Mouse (Mus musculus) CH12.LX (cell line): Measurements from ENCODE around the gene Vps9d1. TPM values are rescaled to one million over a fixed set of nuclear protein-coding genes. Genes with fewer than 3 reads are reported as not detected.

Source experiments
- DNase-seq: peaks from one replicate; pipeline ENCODE4 v3.0.0-alpha.2; 2013; ENCODE audit errors: extremely low read depth
- H3K27ac ChIP-seq: 2 replicates; pipeline ENCODE4 v1.5.1; 2012; ENCODE audit warnings: low read depth, mild to moderate bottlenecking, control low read depth, moderate library complexity; ENCODE audit not compliant: insufficient read depth
- H3K27me3 ChIP-seq: replicated peaks from 2 replicates; pipeline ENCODE3; 2012; ENCODE audit warnings: inconsistent platforms
- H3K36me3 ChIP-seq, 2 experiments: replicated peaks in 1 of 2; 2 replicates each; pipeline versions ENCODE3 to v1.6.1; 2012; ENCODE audit warnings: inconsistent platforms in 1 of 2, low read length in 1 of 2, mild to moderate bottlenecking in 1 of 2, mixed read lengths in 1 of 2, moderate library complexity in 1 of 2; ENCODE audit not compliant: control insufficient read depth in 1 of 2, insufficient read depth in 1 of 2
- H3K4me1 ChIP-seq, 2 experiments: 2 replicates each; pipeline ENCODE4 v1.6.1; 2012; ENCODE audit warnings: inconsistent platforms in 1 of 2, moderate library complexity in 1 of 2; ENCODE audit not compliant: insufficient read depth in 2 of 2, control insufficient read depth in 1 of 2
- H3K4me2 ChIP-seq: 2 replicates; pipeline ENCODE4 v1.6.1; 2012; ENCODE audit warnings: low read depth, mild to moderate bottlenecking, control low read depth; ENCODE audit not compliant: poor library complexity, insufficient read depth, severe bottlenecking
- H3K4me3 ChIP-seq, 3 experiments: fragments of 150-350 bp in 1 of 3; sonication (generic) in 1 of 3; replicated peaks in 1 of 3; 2 replicates each; pipeline versions ENCODE3 to v1.5.1; 2011 to 2012; ENCODE audit warnings: low read depth in 2 of 3, low read length in 2 of 3, mild to moderate bottlenecking in 2 of 3, moderate library complexity in 2 of 3, control low read depth in 1 of 3, improper control_type of control experiment in 1 of 3, inconsistent platforms in 1 of 3, mixed read lengths in 1 of 3; ENCODE audit not compliant: poor library complexity in 1 of 3
- H3K79me2 ChIP-seq: replicated peaks from 2 replicates; pipeline ENCODE4 v1.6.1; 2012; ENCODE audit warnings: mild to moderate bottlenecking, moderate library complexity; ENCODE audit not compliant: control insufficient read depth, poor library complexity, insufficient read depth, severe bottlenecking; ENCODE audit errors: extremely low read depth
- H3K9ac ChIP-seq: 2 replicates; pipeline ENCODE4 v1.6.1; 2012; ENCODE audit warnings: low read depth, mild to moderate bottlenecking, control low read depth, moderate library complexity; ENCODE audit not compliant: insufficient read depth
- H3K9me3 ChIP-seq: replicated peaks from 2 replicates; pipeline ENCODE3; 2012; ENCODE audit warnings: low read length, inconsistent platforms, mixed read lengths
- BHLHE40 ChIP-seq: IDR thresholded peaks from 2 replicates; pipeline ENCODE4 v1.6.1; 2011; ENCODE audit warnings: mild to moderate bottlenecking, low read depth, low read length, improper control_type of control experiment
- CHD1 ChIP-seq: IDR thresholded peaks from 2 replicates; pipeline ENCODE4 v1.6.1; 2012; ENCODE audit warnings: low read depth, low read length, improper control_type of control experiment, inconsistent platforms
- CHD2 ChIP-seq: IDR thresholded peaks from 2 replicates; pipeline ENCODE4 v1.6.1; 2011; ENCODE audit warnings: low read length, improper control_type of control experiment
- CTCF ChIP-seq, 2 experiments: IDR thresholded peaks in 1 of 2; conservative IDR thresholded peaks in 1 of 2; 2 replicates each; pipeline ENCODE4 v1.5.1; 2011 to 2012; ENCODE audit warnings: low read depth in 2 of 2, low read length in 2 of 2, improper control_type of control experiment in 1 of 2, inconsistent platforms in 1 of 2, mild to moderate bottlenecking in 1 of 2, moderate library complexity in 1 of 2
- E2F4 ChIP-seq: IDR thresholded peaks from 2 replicates; pipeline ENCODE4 v1.6.1; 2011; ENCODE audit warnings: low read depth, low read length, improper control_type of control experiment; ENCODE audit not compliant: insufficient replicate concordance
- ELF1 ChIP-seq: IDR thresholded peaks from 2 replicates; pipeline ENCODE4 v1.6.1; 2014; ENCODE audit warnings: low read depth, mild to moderate bottlenecking, inconsistent platforms, low read length, improper control_type of control experiment
- EP300 ChIP-seq: IDR thresholded peaks from 2 replicates; pipeline ENCODE4 v1.6.1; 2011; ENCODE audit warnings: low read length, improper control_type of control experiment
- ETS1 ChIP-seq: conservative IDR thresholded peaks from 2 replicates; pipeline ENCODE4 v1.6.1; 2012; ENCODE audit warnings: low read depth, mild to moderate bottlenecking, inconsistent platforms, low read length, improper control_type of control experiment, moderate library complexity
- GABPA ChIP-seq: IDR thresholded peaks from 2 replicates; pipeline ENCODE4 v1.6.1; 2012; ENCODE audit warnings: low read depth, low read length, improper control_type of control experiment, inconsistent platforms; ENCODE audit not compliant: insufficient replicate concordance
- HCFC1 ChIP-seq: IDR thresholded peaks from 2 replicates; pipeline ENCODE4 v1.6.1; 2012; ENCODE audit warnings: low read depth, mild to moderate bottlenecking, inconsistent platforms, low read length, improper control_type of control experiment
- IRF4 ChIP-seq: IDR thresholded peaks from 2 replicates; pipeline ENCODE4 v1.6.1; 2014; ENCODE audit warnings: low read depth, mild to moderate bottlenecking, inconsistent platforms, low read length, improper control_type of control experiment
- JUN ChIP-seq: IDR thresholded peaks from 2 replicates; pipeline ENCODE4 v1.6.1; 2011; ENCODE audit warnings: low read depth, mild to moderate bottlenecking, low read length, improper control_type of control experiment, moderate library complexity; ENCODE audit not compliant: insufficient read depth
- JUND ChIP-seq: conservative IDR thresholded peaks from 2 replicates; pipeline ENCODE4 v1.6.1; 2011; ENCODE audit warnings: low read depth, low read length, improper control_type of control experiment
- KAT2A ChIP-seq: IDR thresholded peaks from 2 replicates; pipeline ENCODE4 v1.6.1; 2012; ENCODE audit warnings: low read length, improper control_type of control experiment, inconsistent platforms; ENCODE audit not compliant: insufficient replicate concordance
- MAFK ChIP-seq: IDR thresholded peaks from 2 replicates; pipeline ENCODE4 v1.6.1; 2011; ENCODE audit warnings: low read length, improper control_type of control experiment; ENCODE audit not compliant: insufficient replicate concordance
- MAX ChIP-seq: IDR thresholded peaks from 2 replicates; pipeline ENCODE4 v1.6.1; 2011; ENCODE audit warnings: low read length, improper control_type of control experiment
- MAZ ChIP-seq: IDR thresholded peaks from 2 replicates; pipeline ENCODE4 v1.6.1; 2012; ENCODE audit warnings: low read depth, mild to moderate bottlenecking, inconsistent platforms, low read length, improper control_type of control experiment, moderate library complexity
- MEF2A ChIP-seq: IDR thresholded peaks from 2 replicates; pipeline ENCODE4 v1.6.1; 2014; ENCODE audit warnings: low read depth, mild to moderate bottlenecking, inconsistent platforms, low read length, improper control_type of control experiment, borderline replicate concordance
- MXI1 ChIP-seq: IDR thresholded peaks from 2 replicates; pipeline ENCODE4 v1.6.1; 2011; ENCODE audit warnings: mild to moderate bottlenecking, low read depth, low read length, improper control_type of control experiment
- MYC ChIP-seq: IDR thresholded peaks from 2 replicates; pipeline ENCODE4 v1.6.1; 2011; ENCODE audit warnings: low read depth, mild to moderate bottlenecking, improper control_type of control experiment, low read length
- NELFE ChIP-seq: IDR thresholded peaks from 2 replicates; pipeline ENCODE4 v1.6.1; 2011; ENCODE audit warnings: low read depth, low read length, improper control_type of control experiment
- NRF1 ChIP-seq: IDR thresholded peaks from 2 replicates; pipeline ENCODE4 v1.6.1; 2014; ENCODE audit warnings: low read depth, mild to moderate bottlenecking, inconsistent platforms, low read length, improper control_type of control experiment, moderate library complexity
- PAX5 ChIP-seq: IDR thresholded peaks from 2 replicates; pipeline ENCODE4 v1.6.1; 2012; ENCODE audit warnings: low read length, inconsistent platforms, mixed read lengths
- POLR2A ChIP-seq: IDR thresholded peaks from 2 replicates; pipeline ENCODE4 v1.6.1; 2011; ENCODE audit warnings: low read depth, mild to moderate bottlenecking, improper control_type of control experiment, low read length
- POLR2AphosphoS2 ChIP-seq: IDR thresholded peaks from 2 replicates; pipeline ENCODE4 v1.6.1; 2011; ENCODE audit warnings: low read depth, low read length, improper control_type of control experiment
- RAD21 ChIP-seq: IDR thresholded peaks from 2 replicates; pipeline ENCODE4 v1.6.1; 2011; ENCODE audit warnings: low read depth, mild to moderate bottlenecking, low read length, improper control_type of control experiment, moderate library complexity
- RCOR1 ChIP-seq: conservative IDR thresholded peaks from 2 replicates; pipeline ENCODE4 v1.6.1; 2012; ENCODE audit warnings: low read depth, mild to moderate bottlenecking, inconsistent platforms, low read length, improper control_type of control experiment
- SIN3A ChIP-seq: IDR thresholded peaks from 2 replicates; pipeline ENCODE4 v1.6.1; 2012; ENCODE audit warnings: low read length, improper control_type of control experiment, inconsistent platforms
- SMC3 ChIP-seq: IDR thresholded peaks from 2 replicates; pipeline ENCODE4 v1.6.1; 2011; ENCODE audit warnings: low read depth, low read length, improper control_type of control experiment
- TBP ChIP-seq: conservative IDR thresholded peaks from 2 replicates; pipeline ENCODE4 v1.6.1; 2011; ENCODE audit warnings: low read depth, low read length, improper control_type of control experiment
- TCF12 ChIP-seq: IDR thresholded peaks from 2 replicates; pipeline ENCODE4 v1.6.1; 2014; ENCODE audit warnings: low read depth, mild to moderate bottlenecking, inconsistent platforms, low read length, improper control_type of control experiment
- UBTF ChIP-seq: IDR thresholded peaks from 2 replicates; pipeline ENCODE4 v1.6.1; 2012; ENCODE audit warnings: low read depth, mild to moderate bottlenecking, inconsistent platforms, low read length, improper control_type of control experiment, moderate library complexity
- USF1 ChIP-seq: IDR thresholded peaks from 2 replicates; pipeline ENCODE4 v1.6.1; 2014; ENCODE audit warnings: low read depth, mild to moderate bottlenecking, inconsistent platforms, low read length, improper control_type of control experiment
- USF2 ChIP-seq: conservative IDR thresholded peaks from 2 replicates; pipeline ENCODE4 v1.6.1; 2011; ENCODE audit warnings: low read depth, low read length, improper control_type of control experiment
- ZC3H11A ChIP-seq: IDR thresholded peaks from 2 replicates; pipeline ENCODE4 v1.6.1; 2012; ENCODE audit warnings: low read depth, mild to moderate bottlenecking, inconsistent platforms, low read length, improper control_type of control experiment
- ZKSCAN1 ChIP-seq: IDR thresholded peaks from 2 replicates; pipeline ENCODE4 v1.6.1; 2012; ENCODE audit warnings: low read depth, inconsistent platforms, low read length, improper control_type of control experiment, borderline replicate concordance
- ZMIZ1 ChIP-seq: IDR thresholded peaks from 2 replicates; pipeline ENCODE4 v1.6.1; 2012; ENCODE audit warnings: low read depth, mild to moderate bottlenecking, inconsistent platforms, low read length, improper control_type of control experiment
- ZNF384 ChIP-seq: IDR thresholded peaks from 2 replicates; pipeline ENCODE4 v1.6.1; 2012; ENCODE audit warnings: low read depth, low read length, improper control_type of control experiment, inconsistent platforms
- dilution Hi-C: fragments of 300-500 bp; cut with MboI; formaldehyde crosslinking; loops from 2 replicates; pipeline ENCODE4 v1.14.3; 2020; ENCODE audit warnings: low sequenced_read_pairs; ENCODE audit not compliant: extremely low pct_unique_long_range_greater_than_20kb, extremely low pct_ligation_motif_present
- in situ Hi-C: fragments of 300-500 bp; cut with MboI; formaldehyde crosslinking; loops from 3 replicates; pipeline ENCODE4 v1.14.3; 2019; ENCODE audit warnings: low sequenced_read_pairs, low pct_ligation_motif_present, low pct_unique_long_range_greater_than_20kb, mixed read lengths
- polyA plus RNA-seq: library from polyadenylated mRNA; unstranded; fragments of >175 nt; gene quantifications from 2 replicates; pipeline ENCODE4 v1.2.1, GENCODE M21; 2012; ENCODE audit warnings: low read depth; ENCODE audit not compliant: insufficient read length
- total RNA-seq, 2 experiments: library from RNA; depleted of rRNA; stranded (reverse); fragments of 300-350 nt in 1 of 2; fragments of >200 nt in 1 of 2; gene quantifications; 2 replicates each; pipeline ENCODE4 v1.2.3; 2012 to 2014

Gene Vps9d1
- total RNA-seq (2012; rRNA removed): 5.2 and 5.5 TPM in 2 replicates
- total RNA-seq (2014; rRNA removed): 2.8 and 3.1 TPM in 2 replicates
- polyA plus RNA-seq: 6.3 and 9.7 TPM in 2 replicates

DNA sequence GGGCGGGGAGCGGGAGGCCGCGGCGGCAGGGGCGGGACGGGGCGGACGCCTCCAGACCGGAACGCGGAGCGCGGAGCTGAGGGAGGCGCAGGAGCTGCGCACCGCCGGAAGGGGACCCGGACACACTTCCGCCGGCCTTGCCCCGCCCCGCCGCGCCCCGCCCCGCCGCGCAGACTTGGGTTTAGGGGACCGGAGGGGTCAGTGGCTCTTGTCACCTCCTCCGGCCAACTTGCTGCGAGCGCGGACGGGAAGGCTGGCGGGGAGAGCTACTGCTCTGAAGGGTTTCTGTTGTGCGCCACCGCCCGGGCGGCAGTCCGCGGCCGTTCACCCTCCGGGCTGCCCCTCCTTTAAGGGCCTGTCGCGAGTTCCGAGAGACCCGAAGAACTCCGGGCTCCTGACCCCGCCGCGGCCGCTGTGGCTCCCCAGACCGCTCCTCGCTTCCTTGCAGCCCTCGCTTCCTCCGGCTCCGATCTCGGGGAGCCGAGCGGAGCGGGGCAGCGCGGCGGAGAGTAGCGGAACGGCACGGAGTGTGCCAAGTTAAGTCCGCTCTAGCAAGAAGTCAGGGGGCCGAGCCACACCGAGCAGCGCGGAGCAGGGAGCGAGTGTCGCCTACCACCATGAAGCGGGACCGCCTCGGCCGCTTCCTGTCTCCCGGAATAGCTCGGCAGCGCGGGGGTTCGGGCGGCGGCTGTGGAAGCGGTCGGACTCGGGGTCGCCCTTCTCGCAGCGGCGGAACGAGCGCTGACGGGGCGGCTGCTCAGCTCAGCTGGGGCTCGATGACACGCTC, at the start of gene Vps9d1, which contains the start of gene Zfp276:
Gene Vps9d1, minus strand, starts transcription at position 250 of the 787 bp plus-strand sequence.
Gene Zfp276, plus strand, starts transcription at position 97 of the 787 bp plus-strand sequence.
- Histone ChIP-seq H3K4me3 (peak within 1 kb of the TSS; percentile 75 to 89 (median 87)), H3K9me3 (no peaks in the 10 kb centered on the region), H3K4me1 (peaks cover 13 to 41% of the 10 kb centered on the region in 2 experiments), H3K79me2 (no peaks in the 10 kb centered on the region), H3K27me3 (no peaks in the 10 kb centered on the region), H3K36me3 (peaks cover 35 to 57% of the 10 kb centered on the region in 2 experiments), H3K27ac (peak within 1 kb of the TSS; percentile 1; the same call in 1 of the 2 replicates), H3K9ac (peak within 1 kb of the TSS; percentile 88), H3K4me2 (peak within 1 kb of the TSS; percentile 92)
- peak; percentile 73 for DNase-seq
- in situ Hi-C loops: no loop called here
- dilution Hi-C loops: no loop called here
- TF ChIP-seq JUND: no peak
- TF ChIP-seq POLR2AphosphoS2: no peak
- TF ChIP-seq ELF1: peak; percentile 49; the same call in 1 of the 2 replicates
- no peak for TF ChIP-seq ZKSCAN1
- peak; percentile 49; the same call in 1 of the 2 replicates for TF ChIP-seq NRF1
- TF ChIP-seq ETS1: no peak
- no peak for TF ChIP-seq SMC3
- TF ChIP-seq MAZ: no peak
- no peak for TF ChIP-seq USF1
- TF ChIP-seq KAT2A: peak; percentile 73; the same call in 1 of the 2 replicates
- no peak for TF ChIP-seq USF2
- TF ChIP-seq SIN3A: peak; percentile 39
- TF ChIP-seq RAD21: no peak
- TF ChIP-seq CHD2: no peak; the same call in none of the 2 replicates
- no peak for TF ChIP-seq ZC3H11A
- no peak for TF ChIP-seq CTCF (conservative IDR thresholded peaks at IDR 0.05 in 1 of 2, IDR thresholded peaks at IDR 0.05 in 1 of 2; ENCODE audit: low read depth in 2 of 2, low read length in 2 of 2)
- no peak for TF ChIP-seq E2F4
- peak; percentile 72 for TF ChIP-seq POLR2A
- TF ChIP-seq TBP: no peak
- TF ChIP-seq GABPA: no peak; the same call in 1 of the 2 replicates
- peak; percentile 30; the same call in 1 of the 2 replicates for TF ChIP-seq ZMIZ1
- TF ChIP-seq UBTF: peak; percentile 54; the same call in 1 of the 2 replicates
- TF ChIP-seq CHD1: no peak
- TF ChIP-seq TCF12: peak; percentile 55; the same call in 1 of the 2 replicates
- no peak for TF ChIP-seq PAX5
- peak; percentile 85 for TF ChIP-seq HCFC1
- peak; percentile 51; the same call in 1 of the 2 replicates for TF ChIP-seq IRF4
- TF ChIP-seq MXI1: peak; percentile 79; the same call in 1 of the 2 replicates
- TF ChIP-seq MAFK: no peak
- TF ChIP-seq EP300: no peak
- no peak for TF ChIP-seq MYC
- TF ChIP-seq MAX: no peak; the same call in 1 of the 2 replicates
- no peak for TF ChIP-seq ZNF384
- TF ChIP-seq RCOR1: no peak
- TF ChIP-seq JUN: no peak
- TF ChIP-seq NELFE: no peak; the same call in 1 of the 2 replicates
- TF ChIP-seq BHLHE40: no peak
- peak; percentile 39; the same call in 1 of the 2 replicates for TF ChIP-seq MEF2A
